Mouse (Mus musculus): Measurements from ENCODE around the gene Kansl3. TPM values are rescaled to one million over a fixed set of nuclear protein-coding genes. Genes with fewer than 3 reads are reported as not detected.

Kansl3 gene
- polyA plus RNA-seq, 1 experiment from 2014 or later, result 18.6 TPM

DNA sequence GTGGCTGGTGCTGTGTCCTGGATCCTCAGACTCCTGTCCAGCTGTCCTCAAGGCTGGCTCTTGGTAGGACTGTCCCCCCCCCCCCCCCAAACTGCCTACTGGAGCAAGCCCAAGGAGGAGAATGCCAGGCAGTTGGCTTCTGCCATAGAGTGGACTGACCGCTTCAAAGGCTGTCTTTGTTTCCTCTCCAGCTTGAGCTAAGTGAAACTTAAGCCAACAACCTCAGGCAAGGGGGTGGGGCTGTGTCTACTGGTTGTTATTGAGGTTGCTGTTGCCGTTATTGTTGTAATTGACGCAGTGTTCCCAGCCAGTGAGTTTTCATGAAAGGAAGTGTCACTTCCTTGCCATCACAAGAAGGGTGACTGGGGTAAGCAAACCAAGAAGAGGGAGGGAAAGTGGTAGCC is 59.5 kb downstream of the Kansl3 start:
- H3K9me3 ChIP-seq (ENCODE audit: control insufficient read depth), result no peaks in the 10 kb centered on the region
- peak overlapping the region; percentile 92; the same call in 1 of the 2 replicates for H3K4me2 ChIP-seq (replicated peaks; ENCODE audit: low read depth)
- WGBS, result 40% methylated on average over 3 of the region's 3 CpGs
- no peaks in the 10 kb centered on the region for H3K36me3 ChIP-seq (ENCODE audit: control insufficient read depth, insufficient read depth)
- no peak overlapping the region for H3K9ac ChIP-seq (ENCODE audit: low read depth, low read length)
- H3K27me3 ChIP-seq (replicated peaks; ENCODE audit: control insufficient read depth, insufficient read depth, low read length), result no peaks in the 10 kb centered on the region; the same call in 1 of the 2 replicates
- no peak overlapping the region for H3K27ac ChIP-seq (ENCODE audit: low read depth, low read length)
- no peaks in the 10 kb centered on the region for H3K4me1 ChIP-seq (replicated peaks; ENCODE audit: control insufficient read depth, insufficient read depth, low read length)
- no peak for ATAC-seq
- H3K4me3 ChIP-seq (ENCODE audit: low read depth, low read length), result no peak overlapping the region
- no peak for TF ChIP-seq CTCF (IDR thresholded peaks at IDR 0.05; ENCODE audit: low read depth)

- no peaks in the 10 kb centered on the region for H3K36me3 ChIP-seq (ENCODE audit: control insufficient read depth, insufficient read depth)
- no peaks in the 10 kb centered on the region for H3K9me3 ChIP-seq (ENCODE audit: control insufficient read depth)
- peak overlapping the region; percentile 92 for H3K4me2 ChIP-seq (replicated peaks; ENCODE audit: low read depth)
- WGBS, result 74% methylated on average over 9 of the region's 9 CpGs
- no peak overlapping the region for H3K4me3 ChIP-seq (ENCODE audit: low read depth, low read length)
- ATAC-seq, result no peak
- no peak overlapping the region for H3K27ac ChIP-seq (ENCODE audit: low read depth, low read length)
- no peak overlapping the region for H3K9ac ChIP-seq (ENCODE audit: low read depth, low read length)
- no peaks in the 10 kb centered on the region for H3K4me1 ChIP-seq (replicated peaks; ENCODE audit: control insufficient read depth, insufficient read depth, low read length)
- no peak for TF ChIP-seq CTCF (IDR thresholded peaks at IDR 0.05; ENCODE audit: low read depth)
- H3K27me3 ChIP-seq (replicated peaks; ENCODE audit: control insufficient read depth, insufficient read depth, low read length), result no peaks in the 10 kb centered on the region; the same call in 1 of the 2 replicates
Measured at GRCm38 (mm10) chr1:36308966-36309475, 60.0 kb downstream of the Kansl3 start.

- Histone ChIP-seq H3K9me3 (ENCODE audit: control insufficient read depth) (no peaks in the 10 kb centered on the region), H3K4me1 (replicated peaks; ENCODE audit: control insufficient read depth, insufficient read depth, low read length) (no peaks in the 10 kb centered on the region), H3K27me3 (replicated peaks; ENCODE audit: control insufficient read depth, insufficient read depth, low read length) (no peaks in the 10 kb centered on the region; the same call in 1 of the 2 replicates), H3K27ac (ENCODE audit: low read depth, low read length) (no peak overlapping the region), H3K4me2 (replicated peaks; ENCODE audit: low read depth) (peak overlapping the region; percentile 92), H3K4me3 (ENCODE audit: low read depth, low read length) (peak overlapping the region; percentile 69), H3K9ac (ENCODE audit: low read depth, low read length) (peak overlapping the region; percentile 62; the same call in 1 of the 2 replicates), H3K36me3 (ENCODE audit: control insufficient read depth, insufficient read depth) (no peaks in the 10 kb centered on the region)
- no peak for ATAC-seq
- 10% methylated on average over 12 of the region's 12 CpGs for WGBS
- TF ChIP-seq CTCF (IDR thresholded peaks at IDR 0.05; ENCODE audit: low read depth), result no peak
Measured at GRCm38 (mm10) chr1:36308451-36308901, 60.5 kb downstream of the Kansl3 start.

DNA sequence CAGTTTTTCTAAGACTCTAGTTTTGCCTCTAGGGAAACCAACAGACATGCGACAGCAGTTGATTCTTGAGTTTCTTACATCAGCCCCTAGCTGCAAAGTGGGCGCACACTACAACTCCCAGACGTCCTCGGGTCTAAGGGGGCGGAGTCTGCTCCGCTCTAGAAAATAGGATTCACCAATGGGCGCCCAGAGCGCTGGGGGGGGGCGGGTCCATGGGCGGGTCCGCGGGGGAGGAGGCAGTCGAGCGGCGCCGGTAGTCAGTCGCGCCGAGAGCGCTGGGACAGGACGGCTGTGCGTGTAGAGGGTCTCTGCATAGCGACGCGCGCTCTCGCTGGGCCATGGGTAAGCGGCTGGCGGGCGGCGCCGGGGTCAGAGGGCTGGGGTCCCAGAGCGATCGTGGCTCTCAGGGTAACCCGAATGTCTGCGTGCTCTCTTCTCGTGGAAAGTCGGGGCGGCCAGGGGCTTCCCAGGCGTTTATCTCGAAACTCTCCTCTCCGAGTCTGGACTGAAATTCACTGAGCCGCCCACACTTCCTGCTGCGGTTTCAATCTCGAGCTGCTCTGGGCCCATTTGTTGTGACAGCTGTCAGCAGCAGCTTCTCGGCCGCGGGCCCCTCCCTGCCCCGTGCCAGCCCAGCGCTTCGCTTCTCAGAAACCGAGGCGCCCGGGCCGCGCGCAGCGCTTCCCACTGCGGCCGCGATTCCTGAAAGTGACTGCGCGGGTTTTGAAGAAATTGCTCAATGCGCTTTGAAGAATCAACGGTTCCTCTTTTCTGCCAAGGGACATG is 61.3 kb downstream of the Kansl3 start, which contains the start of gene Arid5a:
Arid5a (plus strand) TSS at position 239 of the 786 bp plus-strand sequence.
- Histone ChIP-seq H3K9ac (ENCODE audit: low read depth, low read length) (peak within 1 kb of the TSS; percentile 62), H3K4me1 (replicated peaks; ENCODE audit: control insufficient read depth, insufficient read depth, low read length) (peaks cover 4% of the 10 kb centered on the region), H3K9me3 (ENCODE audit: control insufficient read depth) (no peaks in the 10 kb centered on the region), H3K27ac (ENCODE audit: low read depth, low read length) (peak within 1 kb of the TSS; percentile 51; the same call in 1 of the 2 replicates), H3K4me2 (replicated peaks; ENCODE audit: low read depth) (peak within 1 kb of the TSS; percentile 92), H3K27me3 (replicated peaks; ENCODE audit: control insufficient read depth, insufficient read depth, low read length) (no peaks in the 10 kb centered on the region; the same call in 1 of the 2 replicates), H3K4me3 (ENCODE audit: low read depth, low read length) (peak within 1 kb of the TSS; percentile 69), H3K36me3 (ENCODE audit: control insufficient read depth, insufficient read depth) (no peaks in the 10 kb centered on the region)
- TF ChIP-seq CTCF (IDR thresholded peaks at IDR 0.05; ENCODE audit: low read depth), result peak; percentile 27
- ATAC-seq, result peak; percentile 86
- WGBS, result under 1% methylated on average over 64 of the region's 65 CpGs

- Histone ChIP-seq H3K4me2 (replicated peaks; ENCODE audit: low read depth) (no peak overlapping the region), H3K9ac (ENCODE audit: low read depth, low read length) (no peak overlapping the region), H3K27ac (ENCODE audit: low read depth, low read length) (no peak overlapping the region), H3K9me3 (ENCODE audit: control insufficient read depth) (no peaks in the 10 kb centered on the region), H3K36me3 (ENCODE audit: control insufficient read depth, insufficient read depth) (no peaks in the 10 kb centered on the region), H3K4me1 (replicated peaks; ENCODE audit: control insufficient read depth, insufficient read depth, low read length) (peaks cover 4% of the 10 kb centered on the region), H3K4me3 (ENCODE audit: low read depth, low read length) (no peak overlapping the region; the same call in 1 of the 2 replicates), H3K27me3 (replicated peaks; ENCODE audit: control insufficient read depth, insufficient read depth, low read length) (peaks cover 3% of the 10 kb centered on the region; the same call in 1 of the 2 replicates)
- TF ChIP-seq CTCF (IDR thresholded peaks at IDR 0.05; ENCODE audit: low read depth), result no peak
- no peak for ATAC-seq
- WGBS, result 65% methylated on average over 7 of the region's 7 CpGs
Measured at GRCm38 (mm10) chr1:36307121-36307494, 61.9 kb downstream of the Kansl3 start.

DNA sequence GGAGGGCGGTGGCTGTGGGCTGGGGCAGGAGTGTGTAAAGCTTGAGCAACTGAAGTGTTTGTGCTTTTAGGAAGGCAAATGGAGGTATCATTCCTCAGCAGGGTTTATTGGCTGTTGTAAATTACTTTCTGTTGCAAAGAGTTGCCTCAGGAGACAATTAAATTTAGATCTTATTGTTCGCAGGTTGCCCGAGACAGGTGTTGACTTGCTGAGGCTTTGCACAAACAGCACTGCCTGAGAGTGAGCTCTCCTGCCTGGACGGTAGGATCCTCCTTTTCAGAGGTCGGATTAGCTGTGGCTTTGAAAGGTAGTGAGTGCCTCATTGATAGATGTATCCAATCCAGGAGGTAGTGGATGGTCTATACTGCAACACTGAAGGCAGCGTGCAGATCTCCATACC is 62.9 kb downstream of the Kansl3 start:
- peaks cover 6% of the 10 kb centered on the region; the same call in 1 of the 2 replicates for H3K27me3 ChIP-seq (replicated peaks; ENCODE audit: control insufficient read depth, insufficient read depth, low read length)
- no peak overlapping the region for H3K9ac ChIP-seq (ENCODE audit: low read depth, low read length)
- no peak for TF ChIP-seq CTCF (IDR thresholded peaks at IDR 0.05; ENCODE audit: low read depth)
- H3K4me1 ChIP-seq (replicated peaks; ENCODE audit: control insufficient read depth, insufficient read depth, low read length), result peaks cover 4% of the 10 kb centered on the region
- H3K36me3 ChIP-seq (ENCODE audit: control insufficient read depth, insufficient read depth), result no peaks in the 10 kb centered on the region
- no peak overlapping the region for H3K27ac ChIP-seq (ENCODE audit: low read depth, low read length)
- H3K9me3 ChIP-seq (ENCODE audit: control insufficient read depth), result no peaks in the 10 kb centered on the region
- no peak overlapping the region for H3K4me3 ChIP-seq (ENCODE audit: low read depth, low read length)
- no peak for ATAC-seq
- 70% methylated on average over 6 of the region's 6 CpGs for WGBS
- H3K4me2 ChIP-seq (replicated peaks; ENCODE audit: low read depth), result no peak overlapping the region
